Mouse (Mus musculus) ES-Bruce4 (cell line): Measurements from ENCODE around the gene Sept9.

ENCODE experiments used
- CTCF ChIP-seq: IDR thresholded peaks from one replicate; pipeline ENCODE4 v1.8.1; 2011; ENCODE audit warnings: low read depth, low read length
- EP300 ChIP-seq: IDR thresholded peaks from 2 replicates; pipeline ENCODE4 v1.6.1; 2011; ENCODE audit warnings: low read depth, low read length; ENCODE audit not compliant: insufficient read depth

GRCm38 (mm10) chr11:117163098-117163497, 36.4 kb upstream of the Sept9 start:
- TF ChIP-seq EP300 (no peak), CTCF (no peak)
